Mouse (Mus musculus): ENCODE data around the gene Pakap. TPM values are rescaled to one million over a fixed set of nuclear protein-coding genes. Genes with fewer than 3 reads are reported as not detected.

The Pakap gene
- polyA plus RNA-seq, 1 experiment from 2014 or later: 10.7 TPM

GRCm38 (mm10) chr4:57565811-57566210 is 2.2 kb upstream of the Pakap start:
- WGBS: 58% methylated on average over 2 of the region's 2 CpGs
- ATAC-seq (ENCODE audit: low FRiP score, low TSS enrichment) (no peak), DNase-seq (no peak)
- no peak overlapping the region for H3K27ac ChIP-seq (replicated peaks; ENCODE audit: low read depth, low read length)
- no peak overlapping the region for H3K9ac ChIP-seq (replicated peaks; ENCODE audit: low read length)
- no peak overlapping the region for H3K4me3 ChIP-seq (replicated peaks; ENCODE audit: low read depth, low read length)
- no peaks in the 10 kb centered on the region for H3K9me3 ChIP-seq (ENCODE audit: control insufficient read depth, low read length)
- H3K36me3 ChIP-seq (ENCODE audit: control insufficient read depth, insufficient read depth, low read length): no peaks in the 10 kb centered on the region
- H3K4me1 ChIP-seq (ENCODE audit: control insufficient read depth, insufficient read depth, low read length): no peaks in the 10 kb centered on the region; the same call in 1 of the 2 replicates
- H3K27me3 ChIP-seq (ENCODE audit: control insufficient read depth, insufficient read depth, low read length): no peaks in the 10 kb centered on the region
- H3K4me2 ChIP-seq (ENCODE audit: low read length): no peak overlapping the region

DNA sequence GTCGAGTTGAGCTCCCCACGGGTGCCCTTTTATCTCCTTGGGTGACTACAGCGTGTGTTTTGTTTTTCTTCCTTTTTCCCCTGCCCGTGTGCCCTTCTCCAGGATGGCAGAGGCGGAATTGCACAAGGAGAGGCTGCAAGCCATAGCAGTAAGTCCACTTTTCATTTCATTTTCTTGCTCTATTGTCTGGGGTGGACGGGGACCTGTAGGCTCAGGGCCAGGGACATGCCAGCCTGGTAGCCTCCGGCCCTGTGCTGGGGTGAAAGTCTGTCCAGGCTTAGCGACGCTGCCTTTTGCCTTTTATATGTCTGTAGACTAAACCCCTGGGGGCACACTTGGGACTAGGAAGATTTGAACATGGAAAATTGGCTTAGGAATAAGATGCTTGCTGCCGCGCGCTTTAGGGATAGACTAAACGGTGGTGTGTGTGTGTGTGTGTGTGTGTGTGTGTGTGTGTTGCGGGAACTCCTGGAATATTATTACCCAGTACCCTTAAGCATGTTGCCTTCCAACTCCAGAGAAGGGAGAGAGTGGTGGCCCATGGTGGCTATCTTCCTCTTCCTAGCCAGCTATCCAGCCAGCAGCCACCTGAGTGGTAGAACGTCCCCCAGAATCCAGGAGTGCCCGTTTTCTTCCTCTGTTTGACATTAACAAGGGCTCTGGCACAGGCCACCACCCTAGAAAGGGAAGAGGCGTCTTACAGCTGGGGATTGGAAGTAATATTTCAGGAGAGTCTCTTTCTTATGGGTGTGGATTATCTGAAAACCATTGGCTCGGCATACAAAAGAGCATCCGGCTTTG is 489 bp downstream of the Pakap start:
- DNase-seq: peak; percentile 62

DNA sequence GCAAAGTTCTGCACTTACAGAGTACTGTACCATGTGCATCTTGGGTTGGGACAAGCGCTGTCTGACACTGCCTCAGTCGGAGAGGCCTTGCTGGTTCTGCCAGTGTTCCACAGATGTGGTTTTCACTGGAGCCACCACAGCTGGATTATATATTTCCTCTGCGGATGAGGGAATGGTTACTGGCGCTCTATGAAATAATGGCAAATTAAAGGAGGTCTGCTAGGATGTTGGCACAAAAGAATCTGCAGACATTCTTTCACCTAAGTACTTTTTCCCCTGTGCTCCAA is 1.0 kb downstream of the Pakap start:
- no peak overlapping the region for H3K27ac ChIP-seq (replicated peaks; ENCODE audit: low read depth, low read length)
- DNase-seq (no peak), ATAC-seq (ENCODE audit: low FRiP score, low TSS enrichment) (no peak)
- no peak overlapping the region; the same call in 1 of the 2 replicates for H3K4me3 ChIP-seq (replicated peaks; ENCODE audit: low read depth, low read length)
- H3K9ac ChIP-seq (replicated peaks; ENCODE audit: low read length): no peak overlapping the region
- no peaks in the 10 kb centered on the region for H3K27me3 ChIP-seq (ENCODE audit: control insufficient read depth, insufficient read depth, low read length)
- peak overlapping the region; percentile 84 for H3K4me2 ChIP-seq (ENCODE audit: low read length)
- H3K4me1 ChIP-seq (ENCODE audit: control insufficient read depth, insufficient read depth, low read length): no peaks in the 10 kb centered on the region; the same call in 1 of the 2 replicates
- no peaks in the 10 kb centered on the region for H3K36me3 ChIP-seq (ENCODE audit: control insufficient read depth, insufficient read depth, low read length)
- H3K9me3 ChIP-seq (ENCODE audit: control insufficient read depth, low read length): no peaks in the 10 kb centered on the region
- 93% methylated on average over 4 of the region's 4 CpGs for WGBS

More for the DNA sequence above, 489 bp downstream of the Pakap start:
- ATAC-seq (ENCODE audit: low FRiP score, low TSS enrichment): no peak
- Histone ChIP-seq H3K9me3 (ENCODE audit: control insufficient read depth, low read length) (no peaks in the 10 kb centered on the region), H3K4me2 (ENCODE audit: low read length) (peak overlapping the region; percentile 84), H3K4me1 (ENCODE audit: control insufficient read depth, insufficient read depth, low read length) (no peaks in the 10 kb centered on the region; the same call in 1 of the 2 replicates), H3K27ac (replicated peaks; ENCODE audit: low read depth, low read length) (peak overlapping the region; percentile 77), H3K36me3 (ENCODE audit: control insufficient read depth, insufficient read depth, low read length) (no peaks in the 10 kb centered on the region), H3K4me3 (replicated peaks; ENCODE audit: low read depth, low read length) (peak overlapping the region; percentile 50), H3K9ac (replicated peaks; ENCODE audit: low read length) (peak overlapping the region; percentile 72), H3K27me3 (ENCODE audit: control insufficient read depth, insufficient read depth, low read length) (no peaks in the 10 kb centered on the region)
- WGBS: 46% methylated on average over 19 of the region's 19 CpGs

DNA sequence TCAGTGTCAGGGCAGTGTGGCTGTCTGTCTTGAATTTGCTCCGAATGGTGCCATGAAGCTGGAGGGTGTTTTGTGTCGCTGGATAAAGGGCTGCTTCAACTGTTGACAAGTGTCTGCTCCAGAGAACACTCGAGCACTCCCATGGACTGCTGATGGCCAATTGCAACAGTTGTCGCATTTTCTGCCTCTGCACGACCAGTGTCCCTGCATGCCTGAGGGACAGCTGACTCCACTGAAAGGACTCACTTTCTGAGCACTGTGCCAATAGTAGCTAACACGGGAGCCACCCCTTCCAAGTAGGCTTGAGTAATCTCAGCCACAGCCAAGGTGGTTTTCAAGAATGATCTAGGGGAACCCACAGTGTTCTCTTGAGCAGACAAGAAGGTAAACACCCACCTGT is 1.7 kb downstream of the Pakap start:
- H3K4me1 ChIP-seq (ENCODE audit: control insufficient read depth, insufficient read depth, low read length): no peaks in the 10 kb centered on the region; the same call in 1 of the 2 replicates
- DNase-seq (no peak), ATAC-seq (ENCODE audit: low FRiP score, low TSS enrichment) (no peak)
- H3K9ac ChIP-seq (replicated peaks; ENCODE audit: low read length): no peak overlapping the region
- no peak overlapping the region for H3K27ac ChIP-seq (replicated peaks; ENCODE audit: low read depth, low read length)
- H3K9me3 ChIP-seq (ENCODE audit: control insufficient read depth, low read length): no peaks in the 10 kb centered on the region
- H3K4me2 ChIP-seq (ENCODE audit: low read length): no peak overlapping the region
- no peaks in the 10 kb centered on the region for H3K36me3 ChIP-seq (ENCODE audit: control insufficient read depth, insufficient read depth, low read length)
- no peaks in the 10 kb centered on the region for H3K27me3 ChIP-seq (ENCODE audit: control insufficient read depth, insufficient read depth, low read length)
- no peak overlapping the region for H3K4me3 ChIP-seq (replicated peaks; ENCODE audit: low read depth, low read length)
- WGBS: 67% methylated on average over 6 of the region's 6 CpGs

- Histone ChIP-seq H3K27ac (replicated peaks; ENCODE audit: low read depth, low read length) (no peak overlapping the region), H3K4me2 (ENCODE audit: low read length) (no peak overlapping the region), H3K4me3 (replicated peaks; ENCODE audit: low read depth, low read length) (no peak overlapping the region), H3K9me3 (ENCODE audit: control insufficient read depth, low read length) (no peaks in the 10 kb centered on the region), H3K9ac (replicated peaks; ENCODE audit: low read length) (no peak overlapping the region), H3K4me1 (ENCODE audit: control insufficient read depth, insufficient read depth, low read length) (no peaks in the 10 kb centered on the region; the same call in 1 of the 2 replicates), H3K27me3 (ENCODE audit: control insufficient read depth, insufficient read depth, low read length) (no peaks in the 10 kb centered on the region), H3K36me3 (ENCODE audit: control insufficient read depth, insufficient read depth, low read length) (no peaks in the 10 kb centered on the region)
- ATAC-seq (ENCODE audit: low FRiP score, low TSS enrichment) (no peak), DNase-seq (no peak)
- WGBS: 71% methylated on average over 3 of the region's 3 CpGs
These were observed 2.2 kb downstream of the Pakap start for GRCm38 (mm10) chr4:57570229-57570628.

- Histone ChIP-seq H3K4me2 (ENCODE audit: low read length) (no peak overlapping the region), H3K4me3 (replicated peaks; ENCODE audit: low read depth, low read length) (no peak overlapping the region), H3K36me3 (ENCODE audit: control insufficient read depth, insufficient read depth, low read length) (no peaks in the 10 kb centered on the region), H3K27ac (replicated peaks; ENCODE audit: low read depth, low read length) (no peak overlapping the region), H3K9me3 (ENCODE audit: control insufficient read depth, low read length) (no peaks in the 10 kb centered on the region), H3K27me3 (ENCODE audit: control insufficient read depth, insufficient read depth, low read length) (no peaks in the 10 kb centered on the region), H3K4me1 (ENCODE audit: control insufficient read depth, insufficient read depth, low read length) (no peaks in the 10 kb centered on the region), H3K9ac (replicated peaks; ENCODE audit: low read length) (no peak overlapping the region)
- no peak for ATAC-seq (ENCODE audit: low FRiP score, low TSS enrichment)
- 89% methylated on average over 3 of the region's 3 CpGs for WGBS
- DNase-seq: no peak
These were observed 6.2 kb downstream of the Pakap start for GRCm38 (mm10) chr4:57574181-57574580.

- no peaks in the 10 kb centered on the region for H3K27me3 ChIP-seq (ENCODE audit: control insufficient read depth, insufficient read depth, low read length)
- DNase-seq (no peak), ATAC-seq (ENCODE audit: low FRiP score, low TSS enrichment) (no peak)
- no peaks in the 10 kb centered on the region for H3K4me1 ChIP-seq (ENCODE audit: control insufficient read depth, insufficient read depth, low read length)
- no peak overlapping the region for H3K4me2 ChIP-seq (ENCODE audit: low read length)
- no peak overlapping the region for H3K27ac ChIP-seq (replicated peaks; ENCODE audit: low read depth, low read length)
- no peaks in the 10 kb centered on the region for H3K9me3 ChIP-seq (ENCODE audit: control insufficient read depth, low read length)
- WGBS: 94% methylated on average over 6 of the region's 6 CpGs
- H3K9ac ChIP-seq (replicated peaks; ENCODE audit: low read length): no peak overlapping the region
- no peak overlapping the region for H3K4me3 ChIP-seq (replicated peaks; ENCODE audit: low read depth, low read length)
- no peaks in the 10 kb centered on the region for H3K36me3 ChIP-seq (ENCODE audit: control insufficient read depth, insufficient read depth, low read length)
These were observed 6.7 kb downstream of the Pakap start for GRCm38 (mm10) chr4:57574646-57575045.

DNA sequence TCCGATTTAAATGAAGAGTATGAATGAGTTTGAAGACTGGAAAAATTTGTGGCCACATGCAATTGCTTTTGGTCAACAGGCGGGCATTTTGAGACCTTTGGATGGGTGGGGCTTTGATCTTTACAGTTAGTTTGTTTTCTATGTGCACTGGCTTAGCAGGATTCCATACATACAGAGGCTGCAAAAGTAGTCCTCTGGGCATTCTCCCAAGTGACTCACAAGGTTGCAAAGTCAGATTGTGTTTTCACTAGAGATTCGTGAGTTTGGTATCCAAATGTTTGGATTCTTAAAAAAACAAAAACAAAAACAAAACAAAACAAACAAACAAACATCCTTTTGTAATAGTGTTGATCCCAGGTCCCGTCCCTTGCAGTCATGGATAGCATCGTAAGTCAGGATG is 7.7 kb downstream of the Pakap start:
- Histone ChIP-seq H3K9me3 (ENCODE audit: control insufficient read depth, low read length) (no peaks in the 10 kb centered on the region), H3K4me1 (ENCODE audit: control insufficient read depth, insufficient read depth, low read length) (no peaks in the 10 kb centered on the region), H3K27me3 (ENCODE audit: control insufficient read depth, insufficient read depth, low read length) (no peaks in the 10 kb centered on the region), H3K36me3 (ENCODE audit: control insufficient read depth, insufficient read depth, low read length) (no peaks in the 10 kb centered on the region), H3K4me3 (replicated peaks; ENCODE audit: low read depth, low read length) (no peak overlapping the region), H3K4me2 (ENCODE audit: low read length) (no peak overlapping the region), H3K9ac (replicated peaks; ENCODE audit: low read length) (no peak overlapping the region), H3K27ac (replicated peaks; ENCODE audit: low read depth, low read length) (no peak overlapping the region)
- WGBS: 88% methylated on average over 5 of the region's 5 CpGs
- ATAC-seq (ENCODE audit: low FRiP score, low TSS enrichment) (no peak), DNase-seq (no peak)

GRCm38 (mm10) chr4:57576095-57576494 is 8.1 kb downstream of the Pakap start:
- Histone ChIP-seq H3K9me3 (ENCODE audit: control insufficient read depth, low read length) (no peaks in the 10 kb centered on the region), H3K27ac (replicated peaks; ENCODE audit: low read depth, low read length) (no peak overlapping the region), H3K9ac (replicated peaks; ENCODE audit: low read length) (no peak overlapping the region), H3K36me3 (ENCODE audit: control insufficient read depth, insufficient read depth, low read length) (no peaks in the 10 kb centered on the region), H3K4me1 (ENCODE audit: control insufficient read depth, insufficient read depth, low read length) (no peaks in the 10 kb centered on the region), H3K4me3 (replicated peaks; ENCODE audit: low read depth, low read length) (no peak overlapping the region), H3K4me2 (ENCODE audit: low read length) (no peak overlapping the region), H3K27me3 (ENCODE audit: control insufficient read depth, insufficient read depth, low read length) (no peaks in the 10 kb centered on the region)
- ATAC-seq (ENCODE audit: low FRiP score, low TSS enrichment) (no peak), DNase-seq (peak; percentile 15)
- 77% methylated on average over 11 of the region's 11 CpGs for WGBS
